Mouse (Mus musculus) liver, embryonic 14.5 days (tissue): ENCODE data around the gene Cyp20a1. TPM values are rescaled to one million over a fixed set of nuclear protein-coding genes. Genes with fewer than 3 reads are reported as not detected.

Experiments
- ATAC-seq: fragments of 200-750 bp; cut with Nextera tagmentation; 2 replicates; pipeline ENCODE4 v1.8.0; 2017; ENCODE audit warnings: moderate number of reproducible peaks, mild to moderate bottlenecking, moderate library complexity; ENCODE audit not compliant: insufficient read depth
- DNase-seq, 3 experiments: peaks; one replicate each; pipeline ENCODE4 v3.0.0-alpha.2; 2012 to 2013; ENCODE audit warnings: low read depth in 3 of 3, low spot score in 3 of 3
- H3K27ac ChIP-seq: fragments of 300-500 bp; sonication (generic); 2 replicates; pipeline ENCODE4 v1.5.1; 2014; ENCODE audit warnings: moderate library complexity, mild to moderate bottlenecking, control low read depth, inconsistent platforms
- H3K27me3 ChIP-seq: fragments of 300-500 bp; sonication (generic); 2 replicates; pipeline ENCODE4 v1.6.1; 2014; ENCODE audit warnings: mild to moderate bottlenecking, low read length, moderate library complexity; ENCODE audit not compliant: control insufficient read depth, insufficient read depth
- H3K36me3 ChIP-seq: fragments of 300-500 bp; sonication (generic); replicated peaks from 2 replicates; pipeline ENCODE4 v1.6.1; 2014; ENCODE audit warnings: low read depth; ENCODE audit not compliant: control insufficient read depth, insufficient read depth
- H3K4me1 ChIP-seq, 2 experiments: fragments of 200-500 bp in 1 of 2; fragments of 300-500 bp in 1 of 2; sonication (generic) in 1 of 2; replicated peaks; 2 replicates each; pipeline ENCODE4 v1.6.1; 2012 to 2014; ENCODE audit warnings: antibody characterized with exemption in 1 of 2, inconsistent platforms in 1 of 2, low read length in 1 of 2; ENCODE audit not compliant: control insufficient read depth in 2 of 2, insufficient read depth in 2 of 2
- H3K4me2 ChIP-seq: fragments of 300-500 bp; sonication (generic); 2 replicates; pipeline ENCODE4 v1.6.1; 2014; ENCODE audit warnings: low read depth, mild to moderate bottlenecking, control low read depth, moderate library complexity
- H3K4me3 ChIP-seq, 2 experiments: fragments of 200-500 bp in 1 of 2; fragments of 300-500 bp in 1 of 2; sonication (generic) in 1 of 2; 2 replicates each; pipeline ENCODE4 v1.5.1; 2012 to 2014; ENCODE audit warnings: low read depth in 2 of 2, low read length in 2 of 2, mild to moderate bottlenecking in 2 of 2, control low read depth in 1 of 2, inconsistent platforms in 1 of 2, moderate library complexity in 1 of 2; ENCODE audit not compliant: insufficient read depth in 1 of 2
- H3K9ac ChIP-seq: fragments of 300-500 bp; sonication (generic); replicated peaks from 2 replicates; pipeline ENCODE4 v1.6.1; 2014; ENCODE audit warnings: mild to moderate bottlenecking, control low read depth, moderate library complexity
- H3K9me3 ChIP-seq: fragments of 300-500 bp; sonication (generic); 2 replicates; pipeline ENCODE4 v1.6.1; 2016; ENCODE audit warnings: low read length, mixed read lengths; ENCODE audit not compliant: control insufficient read depth
- CTCF ChIP-seq: IDR thresholded peaks from 2 replicates; pipeline ENCODE4 v1.5.1; 2016; ENCODE audit warnings: antibody characterized with exemption, low read depth, control low read depth
- EP300 ChIP-seq: IDR thresholded peaks from 2 replicates; pipeline ENCODE4 v1.6.1; 2016; ENCODE audit warnings: antibody characterized with exemption, low read depth
- WGBS: fragments of 180-500 bp; shearing (Covaris S2); extraction: QIAGEN DNeasy Blood & Tissue Kit; methylation state at CpG from one replicate; pipeline ENCODE4 v1.1.7; 2014; ENCODE audit not compliant: insufficient replicate concordance; 5-methylcytosine and 5-hydroxymethylcytosine counted together
- polyA plus RNA-seq, 2 experiments: library from polyadenylated mRNA; depleted of rRNA in 1 of 2; stranded (reverse) in 1 of 2; unstranded in 1 of 2; fragments of >200 nt; fragmentation: Nextera tagmentation in 1 of 2; extraction: Ambion mirVana in 1 of 2; gene quantifications; 2 replicates each; pipeline versions ENCODE4 v1.2.1 to v1.2.3; 2012 to 2014

The Cyp20a1 gene
- polyA plus RNA-seq, 2 experiments, result 3.1 to 8.0 TPM

- H3K4me2 ChIP-seq, result no peak overlapping the region
- H3K9me3 ChIP-seq, result no peaks in the 10 kb centered on the region
- ATAC-seq, result no peak
- no peaks in the 10 kb centered on the region for H3K27me3 ChIP-seq
- no peak for TF ChIP-seq EP300
- no peak for TF ChIP-seq CTCF
- DNase-seq, result no peak
- 57% methylated on average over 1 of the region's 1 CpGs for WGBS
- no peaks in the 10 kb centered on the region for H3K36me3 ChIP-seq
- H3K4me1 ChIP-seq, result peaks cover 0 to 3% of the 10 kb centered on the region in 2 experiments; a peak in 2 of 4 replicates
- H3K9ac ChIP-seq, result no peak overlapping the region
- no peak overlapping the region for H3K27ac ChIP-seq
- no peak overlapping the region for H3K4me3 ChIP-seq
Measured at GRCm38 (mm10) chr1:60432497-60432896, 89.4 kb downstream of the Cyp20a1 start.

Other genes with a start within 250 kb of the Cyp20a1 start
- 1.5 TPM in 2 replicates for gene Carf, start 245.1 kb upstream of the Cyp20a1 start, polyA plus RNA-seq (2012; rRNA removed)
- 1.5 and 1.9 TPM in 2 replicates for gene Carf, start 245.1 kb upstream of the Cyp20a1 start, polyA plus RNA-seq (2014; fragmentation: Nextera tagmentation; extraction: Ambion mirVana)
- 6.7 and 14.4 TPM in 2 replicates for gene Wdr12, start 244.7 kb upstream of the Cyp20a1 start, polyA plus RNA-seq (2012; rRNA removed)
- gene Wdr12, start 244.7 kb upstream of the Cyp20a1 start, polyA plus RNA-seq (2014; fragmentation: Nextera tagmentation; extraction: Ambion mirVana), result 38.2 and 42.1 TPM in 2 replicates
- 0.65 TPM in 2 replicates for gene Nbeal1, start 162.7 kb upstream of the Cyp20a1 start, polyA plus RNA-seq (2012; rRNA removed)
- 1.3 and 1.4 TPM in 2 replicates for gene Nbeal1, start 162.7 kb upstream of the Cyp20a1 start, polyA plus RNA-seq (2014; fragmentation: Nextera tagmentation; extraction: Ambion mirVana)
- 1.6 and 1.9 TPM in 2 replicates for gene Abi2, start 66.3 kb downstream of the Cyp20a1 start, polyA plus RNA-seq (2012; rRNA removed)
- 3.0 and 3.3 TPM in 2 replicates for gene Abi2, start 66.3 kb downstream of the Cyp20a1 start, polyA plus RNA-seq (2014; fragmentation: Nextera tagmentation; extraction: Ambion mirVana)
- gene Raph1, start 223.8 kb downstream of the Cyp20a1 start, polyA plus RNA-seq (2012; rRNA removed), result 13.8 and 16.6 TPM in 2 replicates
- 25.2 and 28.2 TPM in 2 replicates for gene Raph1, start 223.8 kb downstream of the Cyp20a1 start, polyA plus RNA-seq (2014; fragmentation: Nextera tagmentation; extraction: Ambion mirVana)